Comparison of ENCODE assay signal across 8 mouse cellular contexts in genomic region chr3:33824135-33824946, GRCm38 (mm10). TPM values are rescaled to one million over a fixed set of nuclear protein-coding genes. Genes with fewer than 3 reads are reported as not detected.
DNase-seq lines count a peak whose midpoint lies in the region; ATAC-seq and TF ChIP-seq lines count a peak whose summit lies in the region.

No protein-coding gene starts in this region.

- H3K4me1 ChIP-seq in spleen, adult 2 months (ENCODE audit: control insufficient read depth, insufficient read depth, insufficient read length), result no peaks in the 10 kb centered on the region
- no peaks in the 10 kb centered on the region for H3K4me1 ChIP-seq in neural tube, embryonic 14.5 days (ENCODE audit: control insufficient read depth, insufficient read depth, low read length)

- peak; percentile 43; the same call in 1 of the 2 replicates for TF ChIP-seq CTCF in spleen, adult 2 months (IDR thresholded peaks at IDR 0.05; ENCODE audit: extremely low read depth, insufficient read depth, insufficient read length, insufficient replicate concordance)

- H3K9me3 ChIP-seq in neural tube, embryonic 14.5 days (ENCODE audit: control insufficient read depth, low read length), result no peaks in the 10 kb centered on the region

- no peaks in the 10 kb centered on the region for H3K27me3 ChIP-seq in spleen, adult 2 months (ENCODE audit: control insufficient read depth, insufficient read depth, low read length)
- no peaks in the 10 kb centered on the region for H3K27me3 ChIP-seq in neural tube, embryonic 14.5 days (ENCODE audit: control insufficient read depth, insufficient read depth, low read length)

- H3K36me3 ChIP-seq in spleen, adult 2 months (ENCODE audit: control insufficient read depth, insufficient read depth, low read length), result no peaks in the 10 kb centered on the region
- H3K36me3 ChIP-seq in neural tube, embryonic 14.5 days (ENCODE audit: control insufficient read depth, insufficient read depth, low read length), result no peaks in the 10 kb centered on the region

- H3K27ac ChIP-seq in spleen, adult 2 months (ENCODE audit: insufficient read depth, low read length), result no peak overlapping the region
- no peak overlapping the region for H3K27ac ChIP-seq in neural tube, embryonic 14.5 days (ENCODE audit: low read depth, low read length)

- WGBS in spleen, adult 2 months, result 58% methylated on average over 9 of the region's 9 CpGs
- WGBS in neural tube, embryonic 14.5 days, result 53% methylated on average over 9 of the region's 9 CpGs

- peak; percentile 26 for DNase-seq in adrenal gland, adult 2 months
- DNase-seq in adrenal gland, adult 8-10 months, result no peak
- peak in 1 of 2 experiments; percentile 4 for DNase-seq in spleen, adult 2 months (ENCODE audit: low read depth in 1 of 2, low spot score in 2 of 2)
- DNase-seq in spleen, postnatal 14 days (ENCODE audit: low spot score in 2 of 2), result no peak
- DNase-seq in cerebellum, adult 8-10 months, result peak; percentile 37
- peak; percentile 62 for DNase-seq in forelimb bud, embryonic 11.5 days (ENCODE audit: low read depth, low spot score)
- DNase-seq in left cerebral cortex, postnatal 4 days, result peak; percentile 40

- TF ChIP-seq POLR2A in spleen, adult 2 months (IDR thresholded peaks at IDR 0.05; ENCODE audit: low read depth, low read length), result no peak

- H3K9ac ChIP-seq in neural tube, embryonic 14.5 days (replicated peaks; ENCODE audit: low read depth, low read length), result no peak overlapping the region

- ATAC-seq in neural tube, embryonic 14.5 days (ENCODE audit: low read depth), result peak; percentile 91

- H3K4me2 ChIP-seq in neural tube, embryonic 14.5 days (ENCODE audit: low read depth, low read length), result no peak overlapping the region

- H3K4me3 ChIP-seq in spleen, adult 2 months (ENCODE audit: extremely low read depth, insufficient read depth, insufficient read length), result no peak overlapping the region
- H3K4me3 ChIP-seq in neural tube, embryonic 14.5 days (ENCODE audit: low read depth, low read length), result no peak overlapping the region

- intact Hi-C loops in left cerebral cortex, postnatal 4 days (cut with DNase I), result loop anchor here (10.0 kb wide), 1 partner anchor 90 kb away; no protein-coding TSS in a partner anchor

RNA-seq across cellular contexts. Expression of gene Ccdc39, which starts 19.8 kb away (rescaled TPM):
- 1 to 10 TPM; 1.6 to 1.9 TPM for total RNA-seq in adrenal gland, adult 2 months (2021)
- polyA plus RNA-seq in adrenal gland, adult 2 months (2012; rRNA removed), result 0.13 and 0.35 TPM in 2 replicates
- 1 to 10 TPM; 1.2 to 3.5 (median 2.1) TPM for total RNA-seq in adrenal gland, adult 8-10 months (2022)
- 0.21 TPM in 1 of 2 replicates, not detected in the other for polyA plus RNA-seq in spleen, adult 2 months (2012; rRNA removed)
- total RNA-seq in left cerebral cortex, postnatal 4 days (2021), result 10 to 100 TPM; 36.2 to 42.2 TPM
- polyA plus RNA-seq in neural tube, embryonic 14.5 days (2014; fragmentation: Nextera tagmentation; extraction: Ambion mirVana), result 12.7 and 18.5 TPM in 2 replicates

RNA-seq across cellular contexts. Expression of gene Ttc14, which starts 24.7 kb away (rescaled TPM):
- 10 to 100 TPM; 33.7 to 37.2 TPM for total RNA-seq in adrenal gland, adult 2 months (2021)
- 68.9 and 76.9 TPM in 2 replicates for polyA plus RNA-seq in adrenal gland, adult 2 months (2012; rRNA removed)
- total RNA-seq in adrenal gland, adult 8-10 months (2022), result 10 to 100 TPM; 34.0 to 82.6 (median 56.1) TPM
- polyA plus RNA-seq in spleen, adult 2 months (2012; rRNA removed), result 22.7 and 56.7 TPM in 2 replicates
- total RNA-seq in left cerebral cortex, postnatal 4 days (2021), result 10 to 100 TPM; 68.1 to 68.9 TPM
- polyA plus RNA-seq in neural tube, embryonic 14.5 days (2014; fragmentation: Nextera tagmentation; extraction: Ambion mirVana), result 77.1 and 95.7 TPM in 2 replicates

Comparison
In these comparisons a context has a peak if more than half of its experiments do, and no peak if none do; other contexts are left out.
1. DNase-seq: peak in adrenal gland, adult 2 months (single experiment), cerebellum, adult 8-10 months (single experiment), forelimb bud, embryonic 11.5 days (single experiment) and left cerebral cortex, postnatal 4 days (single experiment); none in adrenal gland, adult 8-10 months (single experiment) and spleen, postnatal 14 days (0 of 2).
2. RNA of gene Ccdc39, which starts 19.8 kb away (total RNA-seq): 36.2 to 42.2 TPM in left cerebral cortex, postnatal 4 days; 1.2 to 3.5 TPM in adrenal gland, adult 8-10 months and 1.6 to 1.9 TPM in adrenal gland, adult 2 months; every median in the first group is over 4 times any median in the second.